ENCODE assay signal across 1 mouse cellular context in the genomic region with DNA sequence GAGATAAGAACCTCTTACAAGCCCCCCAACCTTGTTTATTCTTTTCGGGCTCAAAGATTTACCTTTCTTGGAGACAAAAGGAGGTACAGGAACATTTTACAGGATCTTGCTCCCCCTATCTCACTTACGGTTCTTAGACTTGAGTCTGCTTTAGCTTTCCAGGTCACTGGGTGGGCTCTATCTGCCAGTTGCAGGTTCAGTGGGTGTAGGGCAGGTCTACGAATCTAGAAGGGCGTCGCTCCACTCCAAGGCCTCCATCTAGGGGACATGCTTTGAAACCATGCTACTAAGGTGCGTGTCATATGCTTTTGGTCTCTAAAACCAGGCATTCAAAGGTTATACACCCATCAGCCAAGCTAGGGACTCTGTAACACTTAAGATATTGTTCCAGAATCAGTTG.
TF ChIP-seq lines count a peak whose summit lies in the region.

No protein-coding gene starts in this region.

TF ChIP-seq in MEL, 35 proteins besides CTCF, POLR2A, EP300 and RAD21:
- TF ChIP-seq MAX (IDR thresholded peaks at IDR 0.05; ENCODE audit: low read length) (no peak), RCOR1 (IDR thresholded peaks at IDR 0.05; ENCODE audit: low read depth, low read length) (no peak), CHD2 (IDR thresholded peaks at IDR 0.05; ENCODE audit: low read length) (no peak), USF1 (IDR thresholded peaks at IDR 0.05; ENCODE audit: low read depth, low read length) (no peak), SIN3A (IDR thresholded peaks at IDR 0.05; ENCODE audit: low read length) (no peak), BHLHE40 (IDR thresholded peaks at IDR 0.05; ENCODE audit: borderline replicate concordance, low read depth, low read length) (no peak), MYB (IDR thresholded peaks at IDR 0.05; ENCODE audit: low read depth, low read length) (no peak), GATA1 (IDR thresholded peaks at IDR 0.05; ENCODE audit: low read depth, low read length) (peak; percentile 2; the same call in 1 of the 2 replicates), USF2 (IDR thresholded peaks at IDR 0.05; ENCODE audit: borderline replicate concordance in 1 of 2, insufficient read depth in 1 of 2, low read depth in 1 of 2, low read length in 2 of 2) (no peak), NRF1 (IDR thresholded peaks at IDR 0.05; ENCODE audit: insufficient read depth, low read depth, low read length, poor library complexity, severe bottlenecking) (no peak), ZC3H11A (IDR thresholded peaks at IDR 0.05; ENCODE audit: low read depth, low read length) (no peak), MAZ (IDR thresholded peaks at IDR 0.05; ENCODE audit: low read depth, low read length) (no peak), ELF1 (IDR thresholded peaks at IDR 0.05; ENCODE audit: low read depth, low read length) (no peak), NELFE (IDR thresholded peaks at IDR 0.05; ENCODE audit: low read depth, low read length) (no peak), TAL1 (IDR thresholded peaks at IDR 0.05; ENCODE audit: low read length) (peak; percentile 58)
